36 mouse cellular contexts compared by ENCODE assay signal in the genomic region with DNA sequence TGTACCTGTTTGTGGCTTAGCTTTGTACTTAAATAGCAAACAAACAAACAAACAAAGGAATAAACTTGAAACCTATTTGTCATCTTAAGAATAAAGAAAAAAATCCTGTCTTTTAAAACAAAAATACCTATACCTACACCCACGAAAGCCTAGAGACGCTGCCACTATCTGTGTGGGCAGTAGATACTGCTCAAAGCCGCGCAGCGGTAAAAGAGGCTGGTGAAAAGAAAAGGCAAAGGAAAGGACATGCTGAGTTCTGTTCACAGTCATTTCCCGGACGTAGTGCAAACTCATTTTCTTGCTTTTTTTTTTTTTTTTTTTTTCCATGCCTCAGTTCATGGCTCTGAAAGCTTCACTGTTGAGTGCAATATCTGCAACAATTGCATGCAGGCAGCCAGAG. TPM values are rescaled to one million over a fixed set of nuclear protein-coding genes. Genes with fewer than 3 reads are reported as not detected.
"Had no signal": no experiment of that assay in that cellular context is flagged by ENCODE, and none has a peak within 500 bp of the region (broad histone marks: within the 10 kb centered on the region; RNA-seq: fewer than 3 reads in every experiment).

No protein-coding gene starts in this region.

- H3K4me2 ChIP-seq: heart, embryonic 11.5 days; heart, embryonic 12.5 days; heart, embryonic 13.5 days; heart, embryonic 15.5 days; hindbrain, embryonic 12.5 days; hindbrain, embryonic 13.5 days; hindbrain, embryonic 14.5 days; hindbrain, embryonic 15.5 days; intestine, embryonic 15.5 days; kidney, embryonic 15.5 days had no signal

- ATAC-seq: hindbrain, embryonic 16.5 days; hindbrain, postnatal 0 days; inflammation-experienced regulatory T-cells, adult 6 months; intestine, embryonic 15.5 days; intestine, embryonic 16.5 days; intestine, postnatal 0 days had no signal

- H3K4me1 ChIP-seq: heart, embryonic 12.5 days; heart, embryonic 13.5 days; heart, embryonic 15.5 days; hindbrain, embryonic 10.5 days; hindbrain, embryonic 12.5 days; hindbrain, embryonic 13.5 days; hindbrain, embryonic 15.5 days; intestine, embryonic 15.5 days; kidney, embryonic 15.5 days had no signal

- H3K27me3 ChIP-seq: heart, embryonic 12.5 days; heart, embryonic 13.5 days; heart, embryonic 15.5 days; hindbrain, embryonic 12.5 days; hindbrain, embryonic 13.5 days; hindbrain, embryonic 15.5 days; intestine, embryonic 15.5 days; kidney, embryonic 15.5 days had no signal

- H3K9ac ChIP-seq: heart, embryonic 12.5 days; heart, embryonic 13.5 days; heart, embryonic 15.5 days; hindbrain, embryonic 12.5 days; hindbrain, embryonic 13.5 days; hindbrain, embryonic 14.5 days; hindbrain, embryonic 15.5 days; intestine, embryonic 15.5 days; kidney, embryonic 15.5 days had no signal

- H3K36me3 ChIP-seq: heart, embryonic 12.5 days; heart, embryonic 13.5 days; heart, embryonic 15.5 days; hindbrain, embryonic 10.5 days; hindbrain, embryonic 12.5 days; hindbrain, embryonic 13.5 days; hindbrain, embryonic 15.5 days; intestine, embryonic 15.5 days; kidney, embryonic 15.5 days had no signal

- H3K4me3 ChIP-seq: heart, embryonic 12.5 days; heart, embryonic 13.5 days; heart, embryonic 15.5 days; hindbrain, embryonic 10.5 days; hindbrain, embryonic 12.5 days; hindbrain, embryonic 13.5 days; hindbrain, embryonic 15.5 days; intestine, embryonic 15.5 days; kidney, embryonic 15.5 days; layer of hippocampus, adult 2 months; left cerebral cortex, adult 2 months had no signal

- H3K9me3 ChIP-seq: heart, embryonic 12.5 days; heart, embryonic 13.5 days; heart, embryonic 15.5 days; hindbrain, embryonic 10.5 days; hindbrain, embryonic 12.5 days; hindbrain, embryonic 13.5 days; hindbrain, embryonic 15.5 days; intestine, embryonic 15.5 days; kidney, embryonic 15.5 days had no signal

- H3K27ac ChIP-seq: heart, embryonic 13.5 days; heart, embryonic 15.5 days; hindbrain, embryonic 10.5 days; hindbrain, embryonic 12.5 days; hindbrain, embryonic 13.5 days; hindbrain, embryonic 14.5 days; hindbrain, embryonic 15.5 days; hindbrain, postnatal 0 days; intestine, embryonic 15.5 days; kidney, embryonic 15.5 days; kidney, postnatal 0 days; layer of hippocampus, adult 2 months; left cerebral cortex, adult 2 months had no signal

- DNase-seq: heart, postnatal 10 days; heart, postnatal 14 days; heart, postnatal 36 days; heart, postnatal 4 days; kidney, adult 11 months; kidney, adult 18-20 months; kidney, adult 2 months; kidney, adult 8-10 months; kidney, adult 9 months; kidney, postnatal 10 days; kidney, postnatal 14 days; kidney, postnatal 25 days; kidney, postnatal 36 days; kidney, postnatal 4 days; layer of hippocampus, adult 9-11 months; layer of hippocampus, postnatal 36 days had no signal

RNA-seq across cellular contexts. Expression of gene Elovl4, which starts 13.1 kb away (rescaled TPM):
- total RNA-seq: hematopoietic stem cell, adult 5-6 weeks had no signal
